Mouse (Mus musculus) lung, postnatal 0 days (tissue): ENCODE data around the gene Rbpj.

Source experiments
- CTCF ChIP-seq: IDR thresholded peaks from 2 replicates; pipeline ENCODE4 v1.5.1; 2016; ENCODE audit warnings: antibody characterized with exemption, mild to moderate bottlenecking
- EP300 ChIP-seq: IDR thresholded peaks from 2 replicates; pipeline ENCODE4 v1.6.1; 2016; ENCODE audit warnings: antibody characterized with exemption, mild to moderate bottlenecking, control low read depth

DNA sequence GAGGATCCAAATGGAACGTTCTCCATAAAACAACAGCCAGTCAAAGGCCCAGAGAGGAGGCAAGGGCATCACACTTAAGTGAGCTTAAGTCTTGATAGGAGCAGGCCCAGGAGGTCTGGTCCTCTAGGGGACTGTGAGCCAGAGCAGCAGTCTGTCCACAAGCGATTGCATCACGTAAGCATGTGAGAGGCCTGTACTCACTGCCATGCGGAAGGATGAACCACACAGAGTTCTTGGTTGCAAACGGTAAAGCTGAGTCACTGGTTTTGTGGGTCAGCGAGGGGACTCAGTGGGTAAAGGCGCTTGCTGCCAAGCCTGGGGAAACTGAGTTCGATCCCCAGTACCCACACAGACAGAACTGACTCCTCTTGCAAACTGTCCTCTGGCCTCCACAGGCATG is 14.1 kb upstream of the Rbpj start:
- TF ChIP-seq EP300, result no peak
- TF ChIP-seq CTCF, result no peak
